Mouse (Mus musculus) stomach, postnatal 0 days (tissue): ENCODE results near the gene Gm17349.

Source experiments
- CTCF ChIP-seq: IDR thresholded peaks from 2 replicates; pipeline ENCODE4 v1.5.1; 2016; ENCODE audit warnings: antibody characterized with exemption, low read depth, mild to moderate bottlenecking, moderate library complexity
- EP300 ChIP-seq: optimal IDR thresholded peaks from 2 replicates; pipeline ENCODE3; 2016; ENCODE audit warnings: antibody characterized with exemption

DNA sequence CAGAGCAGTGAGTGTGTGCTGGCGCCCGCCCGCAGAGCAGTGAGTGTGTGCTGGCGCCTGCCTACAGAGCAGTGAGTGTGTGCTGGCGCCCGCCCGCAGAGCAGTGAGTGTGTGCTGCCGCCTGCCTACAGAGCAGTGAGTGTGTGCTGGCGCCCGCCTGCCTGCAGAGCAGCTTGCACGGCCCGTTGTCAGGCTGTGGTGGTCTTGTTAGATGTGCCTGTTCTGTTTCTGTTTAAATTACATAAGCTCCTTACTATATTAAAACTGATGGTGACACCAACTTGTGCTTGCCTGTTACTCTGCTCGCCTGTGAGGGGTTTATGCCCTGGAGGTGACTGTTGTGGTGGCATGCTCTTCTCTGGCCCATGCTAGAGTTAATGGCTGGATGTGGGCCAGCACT, 2.9 kb upstream of the Gm17349 start:
- TF ChIP-seq CTCF (no peak), EP300 (no peak)
